Mouse (Mus musculus) cerebellum, adult 2 months (tissue): ENCODE measurements at regions not wholly inside any gene's neighbourhood (a gene's known extent, or its start where the extent isn't known, plus 50 kb on each side); places are given as distances from the start of the nearest gene placed in this dataset.

Source experiments
- CTCF ChIP-seq: fragments of 200-500 bp; IDR thresholded peaks from 2 replicates; pipeline ENCODE4 v1.5.1; 2011; ENCODE audit warnings: low read depth, mild to moderate bottlenecking, control low read depth, low read length, moderate library complexity, borderline replicate concordance; ENCODE audit not compliant: insufficient read depth
- POLR2A ChIP-seq: fragments of 200-500 bp; IDR thresholded peaks from 2 replicates; pipeline ENCODE4 v1.6.1; 2011; ENCODE audit warnings: low read length, control low read depth, borderline replicate concordance; ENCODE audit not compliant: insufficient read depth

- no peak for TF ChIP-seq POLR2A
- no peak for TF ChIP-seq CTCF
These were observed 201.3 kb downstream of the Tm4sf1 start for GRCm38 (mm10) chr3:57100515-57100914.
